Mouse (Mus musculus) c-Kit-positive CD71-positive TER-119-positive erythroid progenitor cells, embryonic 14.5 days (primary cell): Measurements from ENCODE around the gene Kank3.

ENCODE experiments used
- DNase-seq: peaks from one replicate; pipeline ENCODE4 v3.0.0-alpha.2; 2013; ENCODE audit warnings: low spot score

Kank3 gene

GRCm38 (mm10) chr17:33810334-33811141 is at the start of gene Kank3:
Gene Kank3, plus strand, starts transcription at chr17:33810519.
- DNase-seq, result peak; percentile 93

- DNase-seq, result no peak
These were observed 43.9 kb upstream of the Kank3 start for GRCm38 (mm10) chr17:33766389-33766788.

- no peak for DNase-seq
These were observed 38.7 kb upstream of the Kank3 start for GRCm38 (mm10) chr17:33771617-33772016.

- no peak for DNase-seq
These were observed 36.9 kb upstream of the Kank3 start for GRCm38 (mm10) chr17:33773426-33773825.

GRCm38 (mm10) chr17:33773871-33774572 is 36.3 kb upstream of the Kank3 start:
- no peak for DNase-seq

- no peak for DNase-seq
These were observed 35.7 kb upstream of the Kank3 start for GRCm38 (mm10) chr17:33774573-33775155.

GRCm38 (mm10) chr17:33775287-33775686 is 35.0 kb upstream of the Kank3 start:
- DNase-seq, result no peak

- no peak for DNase-seq
These were observed 30.9 kb upstream of the Kank3 start for GRCm38 (mm10) chr17:33779271-33779966.

GRCm38 (mm10) chr17:33779967-33780295 is 30.4 kb upstream of the Kank3 start:
- no peak for DNase-seq

GRCm38 (mm10) chr17:33780431-33780830 is 29.9 kb upstream of the Kank3 start:
- DNase-seq, result no peak

GRCm38 (mm10) chr17:33781124-33781977 is 29.0 kb upstream of the Kank3 start, which contains the start of gene Angptl4:
Gene Angptl4, minus strand, starts transcription at chr17:33781830.
- peak; percentile 55 for DNase-seq

- no peak for DNase-seq
These were observed 28.3 kb upstream of the Kank3 start for GRCm38 (mm10) chr17:33782067-33782466.

GRCm38 (mm10) chr17:33783408-33783807 is 26.9 kb upstream of the Kank3 start:
- no peak for DNase-seq

GRCm38 (mm10) chr17:33784939-33785338 is 25.4 kb upstream of the Kank3 start:
- no peak for DNase-seq

- DNase-seq, result no peak
These were observed 23.9 kb upstream of the Kank3 start for GRCm38 (mm10) chr17:33786375-33786774.

GRCm38 (mm10) chr17:33788732-33789131 is 21.6 kb upstream of the Kank3 start:
- DNase-seq, result no peak

GRCm38 (mm10) chr17:33798306-33798705 is 12.0 kb upstream of the Kank3 start:
- no peak for DNase-seq

- DNase-seq, result no peak
These were observed 11.0 kb upstream of the Kank3 start for GRCm38 (mm10) chr17:33799277-33799676.

GRCm38 (mm10) chr17:33802221-33802620 is 8.1 kb upstream of the Kank3 start:
- no peak for DNase-seq

- DNase-seq, result no peak
These were observed 6.1 kb upstream of the Kank3 start for GRCm38 (mm10) chr17:33804205-33804604.

GRCm38 (mm10) chr17:33804745-33805144 is 5.6 kb upstream of the Kank3 start:
- DNase-seq, result no peak
